Mouse (Mus musculus): ENCODE data around the gene 6430548M08Rik. TPM values are rescaled to one million over a fixed set of nuclear protein-coding genes. Genes with fewer than 3 reads are reported as not detected.

6430548M08Rik gene
- total RNA-seq, 2 experiments from 2014 or later, result 3.6 to 9.0 TPM

DNA sequence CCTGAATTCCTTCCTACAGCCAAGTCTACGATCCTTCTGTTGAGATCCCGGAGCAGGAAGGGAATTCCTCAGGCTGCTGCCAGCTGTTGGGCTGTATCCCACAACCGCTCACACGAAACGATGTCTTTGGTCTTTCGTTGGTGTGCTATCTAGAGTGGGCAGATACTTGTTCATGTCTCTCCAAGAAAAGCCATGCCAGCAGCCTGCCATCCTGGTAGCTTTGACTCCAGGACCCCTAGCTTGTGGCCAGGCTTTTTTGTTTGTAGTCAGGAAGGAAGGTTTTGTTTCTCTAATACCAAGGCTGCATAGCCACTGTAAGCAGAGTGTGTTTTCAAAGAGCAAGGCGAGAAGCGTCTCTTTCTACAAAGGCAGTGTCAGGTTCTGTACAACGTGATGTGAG lies 10.0 kb upstream of the 6430548M08Rik start:
- no peak for ATAC-seq (replicated peaks; ENCODE audit: poor library complexity, severe bottlenecking)

DNA sequence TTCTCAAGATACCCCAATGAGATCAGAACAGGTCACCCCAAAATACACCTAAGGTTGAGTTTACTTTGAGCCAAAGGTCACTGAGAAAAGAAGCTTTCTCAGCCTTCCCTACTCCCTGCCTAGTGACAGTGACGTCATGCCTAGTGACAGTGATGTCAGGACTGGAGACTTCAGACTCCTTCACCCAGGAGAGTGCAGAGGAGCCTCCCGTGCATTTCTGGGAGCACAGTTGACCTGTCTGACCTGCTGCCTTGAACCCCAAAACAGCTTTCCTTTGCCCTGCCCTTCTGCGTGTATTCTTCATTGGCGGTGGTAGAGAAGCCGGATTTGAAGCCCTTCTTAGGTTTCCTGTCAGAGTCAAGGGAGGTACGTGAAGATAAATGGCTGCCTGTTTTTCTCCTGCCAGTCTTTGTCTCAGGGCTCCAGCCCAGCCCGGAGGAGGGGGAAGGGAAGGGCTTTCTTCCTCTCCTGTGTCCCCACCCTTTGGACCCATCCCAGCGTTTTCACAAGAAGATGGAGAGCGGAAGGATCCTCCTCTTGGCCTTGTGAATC lies 9.2 kb upstream of the 6430548M08Rik start:
- no peak for ATAC-seq (replicated peaks; ENCODE audit: poor library complexity, severe bottlenecking)

DNA sequence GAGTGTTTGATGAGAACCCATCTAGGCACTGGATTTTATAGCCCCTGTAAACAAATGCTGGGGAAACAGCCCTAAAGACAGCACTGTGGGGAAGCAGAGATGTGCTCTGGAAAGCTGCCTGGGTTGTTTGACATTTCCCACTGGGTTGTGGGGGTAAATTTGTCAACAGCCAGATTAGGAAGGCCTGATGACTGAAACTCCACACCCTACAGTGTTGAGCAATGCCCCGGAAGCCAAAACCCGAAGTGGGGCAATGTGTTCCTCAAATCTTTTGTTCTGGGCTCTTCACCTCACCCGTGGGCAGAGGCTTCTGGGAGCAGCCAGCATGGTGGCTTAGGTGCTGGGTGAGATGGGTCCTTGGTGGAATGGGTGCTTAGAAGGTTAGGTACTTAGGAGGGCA lies 4.8 kb upstream of the 6430548M08Rik start:
- peak; percentile 64 for ATAC-seq (replicated peaks; ENCODE audit: poor library complexity, severe bottlenecking)

DNA sequence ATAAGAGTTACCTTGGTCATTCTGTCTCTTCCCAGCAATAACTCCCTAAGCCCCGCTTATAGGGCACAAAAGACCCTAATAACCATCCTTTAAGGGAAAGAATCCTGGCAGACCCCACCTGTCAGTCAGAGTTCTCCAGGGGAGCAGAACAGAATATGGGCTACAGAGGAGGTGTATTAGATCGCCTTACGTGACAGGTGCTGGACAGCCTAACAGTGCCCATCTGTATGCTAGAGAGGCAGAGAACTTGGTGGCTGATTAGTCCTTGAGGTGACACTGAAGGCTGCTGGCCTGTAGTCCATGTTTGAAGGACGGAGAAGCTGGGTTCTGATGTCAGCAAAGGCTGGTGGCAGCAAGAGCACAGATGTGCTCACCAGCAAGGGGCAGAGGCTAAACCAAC lies 3.0 kb upstream of the 6430548M08Rik start:
- no peak for ATAC-seq (replicated peaks; ENCODE audit: poor library complexity, severe bottlenecking)

DNA sequence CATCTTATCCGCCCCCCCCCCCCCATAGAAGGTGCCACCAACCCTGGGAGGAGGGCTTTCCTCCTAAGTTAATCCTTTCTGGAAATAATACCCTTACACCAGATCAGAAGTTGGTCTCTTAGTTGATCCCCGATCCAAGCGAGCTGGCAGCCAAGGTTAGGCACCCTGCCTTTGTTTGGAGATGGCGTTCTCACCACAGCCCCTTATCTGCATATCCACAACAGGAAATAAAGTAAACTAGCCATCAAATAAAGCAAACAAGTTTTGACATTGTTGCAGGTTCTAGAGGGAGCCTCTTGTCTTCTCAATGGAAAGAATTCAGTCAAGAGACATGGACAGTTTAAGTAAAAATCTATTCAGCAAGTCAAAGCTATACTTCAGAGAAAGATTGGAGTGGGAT lies 2.6 kb upstream of the 6430548M08Rik start:
- ATAC-seq (replicated peaks; ENCODE audit: poor library complexity, severe bottlenecking), result no peak

DNA sequence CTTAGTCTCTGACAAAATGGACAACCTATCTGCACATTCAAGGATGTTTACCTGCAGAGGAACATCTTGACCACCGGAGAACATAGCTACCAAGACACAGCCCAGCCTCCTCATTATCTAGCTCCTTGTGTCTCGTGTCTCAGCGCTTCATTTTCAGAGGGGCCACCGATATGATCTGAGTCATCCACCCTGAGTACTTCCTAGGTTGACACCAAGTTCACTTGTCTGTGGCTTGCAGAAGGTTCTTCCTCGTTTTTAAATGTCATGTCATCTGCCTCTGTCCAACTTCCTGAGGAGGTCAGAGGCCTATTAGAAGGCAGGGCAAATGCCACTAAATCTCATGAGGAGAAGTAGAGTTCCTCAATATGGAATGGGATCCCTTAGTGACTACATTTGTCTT lies 1.4 kb upstream of the 6430548M08Rik start:
- ATAC-seq (replicated peaks; ENCODE audit: poor library complexity, severe bottlenecking), result peak; percentile 50

DNA sequence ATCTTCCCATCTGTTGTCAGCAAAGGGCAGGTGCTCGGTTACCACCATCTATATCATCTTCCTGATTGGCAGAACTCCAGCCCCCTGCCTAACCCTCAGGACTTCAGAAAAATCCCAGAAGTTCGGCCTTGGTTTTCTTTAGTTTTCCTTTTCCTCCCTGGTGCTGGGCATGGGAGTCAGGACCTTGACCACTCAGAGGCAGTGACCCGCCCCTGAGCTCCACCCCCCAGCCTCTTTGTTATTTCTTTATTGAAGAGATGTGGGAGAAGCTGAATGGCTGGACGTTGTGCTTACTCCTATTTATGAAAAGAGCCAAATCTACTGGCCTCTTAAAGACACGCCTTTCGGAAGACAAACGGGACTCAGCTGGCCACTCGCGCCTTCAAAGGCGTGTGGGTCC lies 646 bp upstream of the 6430548M08Rik start:
- ATAC-seq (replicated peaks; ENCODE audit: poor library complexity, severe bottlenecking), result no peak

DNA sequence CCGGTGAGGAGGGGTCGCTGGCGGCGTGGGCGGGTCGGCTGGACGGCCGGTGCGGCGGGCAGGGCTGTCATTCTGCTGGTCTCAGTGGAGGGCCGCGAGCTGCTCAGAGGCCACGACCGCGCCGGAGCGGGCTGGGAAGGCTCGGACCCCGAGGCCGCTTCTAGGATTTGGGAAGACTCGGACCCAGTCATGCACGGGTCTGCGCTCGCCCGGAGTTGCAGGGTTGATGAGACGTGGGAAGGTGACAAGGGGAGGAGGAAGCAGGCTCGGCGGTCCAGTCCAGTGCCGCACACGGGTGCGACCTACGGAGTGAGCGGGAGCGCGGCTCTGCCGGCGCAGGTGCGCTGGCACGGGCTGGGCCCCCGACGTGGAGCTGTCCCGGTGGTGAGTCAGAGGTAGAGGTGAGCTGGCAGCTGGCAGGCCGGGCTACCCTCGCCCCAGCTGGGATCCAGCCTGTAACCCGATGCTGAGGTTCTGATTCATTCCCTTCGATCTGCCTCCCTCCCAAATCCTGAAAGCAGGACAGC lies 426 bp downstream of the 6430548M08Rik start:
- no peak for ATAC-seq (replicated peaks; ENCODE audit: poor library complexity, severe bottlenecking)

DNA sequence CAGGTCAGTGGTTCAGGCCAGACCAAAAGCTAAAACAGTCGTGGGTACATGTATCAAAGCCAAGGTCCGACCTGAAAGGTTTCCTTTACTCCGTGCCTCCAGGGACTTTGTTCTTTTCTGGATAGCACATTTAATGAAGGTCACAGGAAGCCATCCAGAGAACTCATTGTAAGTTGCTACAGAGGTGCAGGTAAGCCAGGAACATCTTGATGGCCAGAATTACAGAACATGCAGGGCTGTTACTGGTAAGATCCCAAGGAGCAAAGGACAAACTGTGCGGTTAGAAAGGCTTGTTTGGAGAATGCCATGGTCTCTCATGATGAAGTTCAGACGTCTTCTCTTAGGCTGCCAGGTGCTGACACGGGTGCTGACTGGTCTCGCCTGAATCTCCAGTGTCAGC lies 2.6 kb downstream of the 6430548M08Rik start:
- ATAC-seq (replicated peaks; ENCODE audit: poor library complexity, severe bottlenecking), result no peak

DNA sequence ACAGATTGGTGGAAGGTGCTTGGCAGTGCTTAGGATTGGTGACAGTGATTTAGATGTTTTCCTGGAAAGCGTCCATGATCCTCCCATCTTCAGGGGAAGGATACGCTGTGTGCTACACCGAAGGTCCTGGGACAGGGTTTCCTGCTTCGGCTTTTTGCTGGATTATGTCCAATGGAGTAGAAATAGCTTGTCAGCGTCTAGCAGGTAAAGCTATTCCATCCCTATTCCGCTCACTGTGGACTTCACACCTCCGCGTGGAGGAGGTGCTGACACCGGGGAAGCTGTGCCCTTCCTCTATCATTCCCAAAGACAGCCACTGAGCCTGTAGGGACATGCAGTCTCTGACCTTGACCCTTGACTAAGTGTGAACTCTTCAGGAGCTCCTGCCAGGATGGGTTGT lies 4.2 kb downstream of the 6430548M08Rik start:
- no peak for ATAC-seq (replicated peaks; ENCODE audit: poor library complexity, severe bottlenecking)

DNA sequence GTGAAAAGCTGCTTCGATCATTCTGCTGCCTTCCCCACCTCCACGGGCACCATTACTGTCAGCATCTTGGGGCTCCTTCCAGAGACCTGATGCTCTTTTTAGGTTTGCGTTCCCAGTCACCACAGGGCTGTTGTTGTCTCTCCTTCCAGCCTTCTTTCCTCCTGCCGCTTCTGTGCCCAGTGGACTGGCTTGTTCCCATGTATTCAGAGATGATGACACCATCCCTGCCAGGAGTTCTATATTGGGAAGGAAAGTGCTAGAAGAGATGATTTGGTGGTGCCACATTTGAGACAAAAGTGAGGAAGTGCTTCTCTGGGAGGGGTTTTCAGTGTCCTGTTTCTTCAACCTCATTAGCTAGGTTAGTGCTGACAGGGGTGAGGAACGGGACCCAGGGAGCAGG lies 4.9 kb downstream of the 6430548M08Rik start:
- no peak for ATAC-seq (replicated peaks; ENCODE audit: poor library complexity, severe bottlenecking)

DNA sequence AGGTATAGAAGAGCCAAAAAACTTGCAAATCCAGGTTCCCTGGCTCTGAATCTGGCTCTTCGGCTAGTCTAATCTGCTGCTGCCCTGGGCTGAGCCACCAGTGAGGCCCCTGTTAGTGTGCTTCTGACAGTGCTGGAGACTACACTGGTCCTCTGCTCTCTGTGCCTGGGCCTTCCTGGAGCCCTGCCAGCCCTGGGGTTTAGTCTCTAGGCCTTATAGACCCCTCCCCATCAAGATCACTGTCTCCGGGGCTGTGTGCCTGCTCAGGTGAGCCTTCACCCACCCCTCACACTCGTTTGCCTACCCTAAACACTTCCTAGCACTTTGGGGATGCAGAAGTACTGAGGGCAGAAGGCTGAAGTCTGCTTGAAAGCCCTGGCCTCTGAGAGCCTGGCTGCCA lies 5.5 kb downstream of the 6430548M08Rik start:
- ATAC-seq (replicated peaks; ENCODE audit: poor library complexity, severe bottlenecking), result no peak

DNA sequence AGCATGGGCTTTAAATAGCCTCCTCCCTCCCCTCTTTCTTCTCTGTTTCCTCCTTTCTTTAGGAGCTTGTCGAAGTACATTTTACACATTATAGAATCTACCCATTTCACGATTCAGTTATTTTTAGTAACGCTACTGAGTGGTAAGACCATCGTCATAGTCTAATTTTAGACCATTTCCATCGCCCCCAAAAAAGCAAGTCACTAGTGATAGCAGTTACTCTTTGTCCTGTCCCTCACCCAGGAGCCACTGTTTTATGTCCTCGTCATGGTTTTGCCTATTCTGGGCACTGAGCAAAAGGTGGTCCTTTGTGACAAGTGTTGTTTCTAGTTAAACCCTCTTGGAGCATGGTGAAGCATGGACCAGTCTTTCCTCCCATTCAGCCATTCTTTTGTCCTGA lies 6.0 kb downstream of the 6430548M08Rik start:
- no peak for ATAC-seq (replicated peaks; ENCODE audit: poor library complexity, severe bottlenecking)

DNA sequence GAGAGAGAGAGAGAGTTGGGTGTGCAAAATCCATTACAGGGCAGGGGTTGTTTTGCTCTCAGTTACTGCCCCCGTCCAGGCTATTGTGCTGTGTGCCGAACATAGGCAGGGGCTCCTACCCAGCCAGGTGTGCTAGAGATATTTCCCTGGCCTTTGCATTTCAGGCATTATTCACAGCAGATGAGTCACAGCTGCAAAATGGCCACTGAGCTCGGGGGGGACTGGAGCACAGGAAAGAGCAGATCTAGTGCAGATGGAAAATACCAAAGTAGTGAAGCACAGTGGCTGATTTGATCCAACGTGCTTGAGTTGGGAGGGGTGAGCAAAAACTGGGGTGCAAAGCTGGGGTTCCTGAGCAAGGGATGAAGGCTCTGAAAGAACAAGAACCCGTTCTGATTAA lies 7.0 kb downstream of the 6430548M08Rik start:
- ATAC-seq (replicated peaks; ENCODE audit: poor library complexity, severe bottlenecking), result no peak

DNA sequence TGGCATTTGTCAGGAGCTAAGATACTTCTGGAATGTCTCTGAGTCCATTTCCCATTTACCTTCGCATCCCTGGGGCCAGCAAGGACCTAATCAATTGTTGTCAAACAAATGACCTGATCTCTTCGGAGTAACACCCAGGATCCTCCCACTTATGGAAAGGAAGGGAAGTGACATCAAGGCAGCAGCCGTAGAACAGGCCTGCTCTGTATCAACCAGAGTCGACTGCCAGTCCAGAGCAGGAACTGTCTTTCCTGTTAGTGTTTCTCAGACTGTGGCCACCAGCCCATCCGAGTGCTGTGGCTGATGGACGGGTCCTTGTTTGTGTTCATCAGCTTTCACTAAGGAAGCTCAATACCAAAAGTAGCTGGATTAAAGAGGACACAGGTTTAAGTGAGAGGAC lies 10.3 kb downstream of the 6430548M08Rik start:
- ATAC-seq (replicated peaks; ENCODE audit: poor library complexity, severe bottlenecking), result peak; percentile 28; the same call in 1 of the 2 replicates

DNA sequence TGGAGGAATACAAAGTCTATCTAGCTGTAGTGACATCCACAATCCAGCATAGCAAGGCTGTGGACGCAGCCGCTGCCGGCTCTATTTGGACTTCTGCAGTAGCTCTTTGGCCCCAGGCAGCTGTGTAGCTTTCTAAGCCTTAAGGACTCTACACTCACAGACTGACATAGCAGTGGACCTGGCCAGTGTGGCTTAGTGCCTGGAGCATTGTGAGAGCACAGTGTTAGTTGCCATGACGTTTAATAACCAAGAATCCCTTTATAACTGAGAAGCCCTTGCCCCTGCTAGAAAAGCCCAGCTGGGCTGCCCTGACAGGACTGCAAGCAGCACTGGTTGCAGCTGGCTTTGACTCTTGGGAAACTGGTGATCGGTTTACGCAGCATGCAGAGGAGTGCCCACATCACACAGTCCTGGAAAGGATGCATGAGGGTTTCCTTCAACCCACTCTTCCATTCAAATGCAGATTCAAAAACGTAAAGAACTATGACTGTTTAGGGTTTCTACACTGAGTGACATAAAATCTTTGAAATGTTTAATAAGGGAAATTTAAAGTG lies 11.0 kb downstream of the 6430548M08Rik start:
- no peak for ATAC-seq (replicated peaks; ENCODE audit: poor library complexity, severe bottlenecking)

DNA sequence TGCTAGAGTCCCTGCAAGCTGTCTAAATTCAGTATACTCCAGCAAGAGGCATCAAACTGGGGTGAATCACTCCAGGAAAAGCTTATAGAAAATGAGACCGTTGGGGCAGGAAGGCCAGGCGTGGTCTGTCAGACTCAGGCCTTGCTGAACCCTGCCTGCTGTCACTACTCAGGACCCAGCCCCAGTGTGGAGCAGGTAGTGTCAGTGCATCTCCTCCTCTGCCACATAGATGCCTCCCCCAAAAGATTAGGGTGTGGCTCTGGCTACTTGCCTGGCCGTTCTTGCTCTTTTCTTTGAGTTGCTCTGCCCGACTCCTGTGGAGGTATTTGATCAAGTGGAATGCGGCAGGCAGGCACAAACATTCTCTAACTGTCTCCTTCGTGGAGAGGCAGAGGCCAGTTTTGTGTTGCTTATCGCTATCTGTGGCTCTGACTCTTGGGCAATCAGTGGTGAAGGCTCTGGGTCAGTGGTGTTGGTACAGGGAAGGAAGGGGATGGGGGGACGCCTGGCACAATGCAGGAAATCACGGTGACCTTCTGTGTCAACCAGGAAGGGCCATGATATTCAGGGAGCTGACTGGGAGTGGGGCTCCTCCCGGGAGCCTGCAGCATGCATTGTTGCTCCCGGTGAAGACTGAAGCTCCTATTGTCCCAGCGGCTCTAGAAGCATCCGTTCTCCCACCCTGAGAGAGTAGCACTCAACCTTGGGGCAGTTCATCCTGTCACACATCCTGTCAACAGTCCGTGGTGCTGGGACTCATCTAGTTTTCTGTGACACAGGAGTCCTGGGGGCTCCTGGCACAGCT lies 12.6 kb downstream of the 6430548M08Rik start:
- peak; percentile 57; the same call in 1 of the 2 replicates for ATAC-seq (replicated peaks; ENCODE audit: poor library complexity, severe bottlenecking)

DNA sequence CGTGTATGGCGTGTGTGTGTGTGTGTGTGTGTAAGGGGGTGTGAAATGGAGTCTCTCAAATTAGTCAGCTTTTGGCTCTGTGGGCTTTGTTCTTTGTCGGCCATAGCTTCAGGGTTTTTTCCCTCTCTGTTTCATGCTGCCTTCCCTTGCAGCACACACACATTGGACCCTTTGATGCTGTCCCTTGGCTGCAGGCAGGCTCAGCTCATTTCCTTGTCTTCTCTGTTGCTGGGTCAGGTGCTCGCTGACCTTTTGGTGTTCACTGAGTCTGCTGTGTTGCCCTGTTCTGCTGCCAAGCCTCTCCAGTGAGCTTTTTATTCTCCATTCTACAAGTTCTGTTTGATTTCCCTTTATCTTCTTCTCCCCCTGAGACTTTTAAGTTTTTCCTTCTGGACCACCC lies 15.6 kb downstream of the 6430548M08Rik start:
- ATAC-seq (replicated peaks; ENCODE audit: poor library complexity, severe bottlenecking), result no peak

DNA sequence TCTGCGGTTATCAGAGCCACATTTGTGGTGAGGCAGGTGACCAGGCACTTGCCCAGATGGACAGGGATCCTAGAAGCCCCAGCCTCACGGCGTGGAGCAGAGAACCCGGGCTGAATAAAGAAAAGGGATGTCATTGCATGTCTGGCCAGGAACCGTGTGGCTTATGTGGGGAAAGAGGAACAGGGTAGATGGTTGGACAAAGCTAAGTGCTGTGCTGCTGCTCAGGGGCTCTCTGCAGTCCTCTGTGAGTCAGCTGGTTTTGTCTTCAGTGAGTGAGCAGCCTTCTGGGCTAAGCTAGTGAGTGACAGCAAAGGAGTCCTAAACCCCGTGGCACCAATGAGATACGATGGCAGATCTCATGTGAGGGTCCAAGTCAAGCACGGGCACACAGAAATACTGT lies 17.2 kb downstream of the 6430548M08Rik start:
- peak; percentile 92 for ATAC-seq (replicated peaks; ENCODE audit: poor library complexity, severe bottlenecking)

DNA sequence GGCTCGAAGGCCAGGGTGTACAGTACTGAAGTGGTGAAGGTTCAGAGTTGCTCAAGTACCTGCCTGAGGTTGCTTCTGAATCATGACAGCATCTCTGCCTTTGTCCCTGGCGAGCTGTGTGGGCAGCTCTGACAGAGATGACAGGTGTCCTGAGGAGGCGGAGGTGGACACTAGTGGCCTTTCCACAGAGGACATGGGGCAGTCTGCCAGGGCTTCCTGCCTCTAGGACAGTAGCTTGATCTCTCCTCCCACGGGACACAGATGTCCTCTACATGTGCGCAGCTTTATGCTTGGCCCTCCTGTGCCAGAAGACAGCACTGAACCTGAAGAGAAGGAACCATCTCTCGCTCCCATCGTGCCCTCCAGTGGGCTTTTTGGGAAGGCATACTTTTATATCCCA lies 19.2 kb downstream of the 6430548M08Rik start:
- no peak for ATAC-seq (replicated peaks; ENCODE audit: poor library complexity, severe bottlenecking)

DNA sequence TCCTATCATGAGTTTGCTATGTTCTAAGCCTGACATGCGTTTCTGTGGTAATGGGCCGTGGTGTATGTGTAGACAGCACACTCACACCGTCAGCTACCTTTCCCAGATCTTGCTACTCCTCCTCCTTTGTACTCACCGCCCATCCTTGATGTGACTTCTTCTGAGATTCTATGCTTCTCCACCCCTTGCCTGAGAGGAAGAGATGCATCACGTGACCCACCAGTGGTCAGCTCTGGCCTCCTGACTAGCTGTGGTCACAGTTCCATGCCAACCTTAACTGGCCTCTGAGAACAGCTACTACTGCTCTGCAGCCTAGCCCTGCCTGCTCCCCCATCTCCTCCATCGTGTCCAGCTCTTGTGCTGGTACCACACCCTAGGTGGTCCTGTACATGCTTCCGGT lies 21.7 kb downstream of the 6430548M08Rik start:
- no peak for ATAC-seq (replicated peaks; ENCODE audit: poor library complexity, severe bottlenecking)

DNA sequence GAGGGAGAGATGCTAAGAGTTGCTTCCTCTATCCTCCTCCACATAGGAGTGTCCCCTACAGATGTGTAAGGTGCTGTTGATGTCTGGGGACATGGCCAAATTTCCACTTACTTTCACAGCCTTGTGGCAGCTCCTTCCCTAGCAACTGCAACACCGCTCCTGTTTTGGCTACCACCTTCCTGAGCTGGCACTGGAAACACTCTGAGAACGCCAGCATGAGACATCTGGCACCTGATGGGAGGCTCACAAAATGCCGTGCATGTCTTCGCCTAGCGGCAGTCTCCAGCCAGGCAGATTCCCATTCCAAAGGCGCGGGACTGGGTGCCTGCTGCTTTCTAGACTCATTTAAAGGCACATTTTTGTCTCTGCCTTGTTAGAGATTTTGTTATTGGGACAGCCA lies 22.7 kb downstream of the 6430548M08Rik start:
- no peak for ATAC-seq (replicated peaks; ENCODE audit: poor library complexity, severe bottlenecking)

All from granulocyte monocyte progenitor cell, adult 5-6 weeks (primary cell).